Mouse (Mus musculus): ENCODE measurements around the gene Azin2.

Azin2 gene

GRCm38 (mm10) chr4:128897911-128898421, 64.3 kb downstream of the Azin2 start:
- DNase-seq (ENCODE audit: low spot score in 2 of 2): no peak

GRCm38 (mm10) chr4:128896667-128897066, 65.6 kb downstream of the Azin2 start:
- DNase-seq (ENCODE audit: low spot score in 2 of 2): no peak

GRCm38 (mm10) chr4:128895841-128896240, 66.4 kb downstream of the Azin2 start:
- DNase-seq (ENCODE audit: low spot score in 2 of 2): no peak

GRCm38 (mm10) chr4:128894112-128894511, 68.1 kb downstream of the Azin2 start:
- no peak for DNase-seq (ENCODE audit: low spot score in 2 of 2)

- no peak for DNase-seq (ENCODE audit: low spot score in 2 of 2)
Measured at GRCm38 (mm10) chr4:128892188-128892587, 70.1 kb downstream of the Azin2 start.

- no peak for DNase-seq (ENCODE audit: low spot score in 2 of 2)
Measured at GRCm38 (mm10) chr4:128891746-128892145, 70.5 kb downstream of the Azin2 start.

GRCm38 (mm10) chr4:128891157-128891556, 71.1 kb downstream of the Azin2 start:
- no peak for DNase-seq (ENCODE audit: low spot score in 2 of 2)

- no peak for DNase-seq (ENCODE audit: low spot score in 2 of 2)
Measured at GRCm38 (mm10) chr4:128889752-128890630, 72.3 kb downstream of the Azin2 start.

GRCm38 (mm10) chr4:128888436-128888990, 73.7 kb downstream of the Azin2 start:
- no peak for DNase-seq (ENCODE audit: low spot score in 2 of 2)

- DNase-seq (ENCODE audit: low spot score in 2 of 2): no peak
Measured at GRCm38 (mm10) chr4:128887641-128888091, 74.6 kb downstream of the Azin2 start.

- no peak for DNase-seq (ENCODE audit: low spot score in 2 of 2)
Measured at GRCm38 (mm10) chr4:128887026-128887425, 75.2 kb downstream of the Azin2 start.

GRCm38 (mm10) chr4:128886571-128886970, 75.7 kb downstream of the Azin2 start:
- DNase-seq (ENCODE audit: low spot score in 2 of 2): no peak

GRCm38 (mm10) chr4:128885540-128885939, 76.7 kb downstream of the Azin2 start:
- no peak for DNase-seq (ENCODE audit: low spot score in 2 of 2)

- no peak for DNase-seq (ENCODE audit: low spot score in 2 of 2)
Measured at GRCm38 (mm10) chr4:128884711-128885095, 77.5 kb downstream of the Azin2 start.

- peak in 1 of 2 experiments; percentile 13 for DNase-seq (ENCODE audit: low spot score in 2 of 2)
Measured at GRCm38 (mm10) chr4:128883801-128884710, 78.2 kb downstream of the Azin2 start.

- DNase-seq (ENCODE audit: low spot score in 2 of 2): peak; percentile 22 to 39
Measured at GRCm38 (mm10) chr4:128883379-128883781, 78.9 kb downstream of the Azin2 start, which contains the start of gene Trim62. TSS of gene Trim62 (plus strand) at chr4:128883580.
